Mouse (Mus musculus) 3T3-L1 (cell line): ENCODE results near the gene Ccr1.

Experiments
- DNase-seq: peaks from one replicate; pipeline ENCODE4 v3.0.0-alpha.2; 2015; ENCODE audit warnings: low read depth, low spot score

Ccr1 gene

GRCm38 (mm10) chr9:123956892-123957291 lies 11.6 kb downstream of the Ccr1 start:
- no peak for DNase-seq

GRCm38 (mm10) chr9:123953551-123953950 lies 14.9 kb downstream of the Ccr1 start:
- DNase-seq, result no peak

GRCm38 (mm10) chr9:123951176-123951575 lies 17.3 kb downstream of the Ccr1 start:
- DNase-seq, result no peak

GRCm38 (mm10) chr9:123949432-123949831 lies 19.1 kb downstream of the Ccr1 start:
- no peak for DNase-seq

GRCm38 (mm10) chr9:123947815-123948214 lies 20.7 kb downstream of the Ccr1 start:
- no peak for DNase-seq

- no peak for DNase-seq
These were observed 26.5 kb downstream of the Ccr1 start for GRCm38 (mm10) chr9:123942025-123942424.

GRCm38 (mm10) chr9:123941316-123941715 lies 27.2 kb downstream of the Ccr1 start:
- peak; percentile 7 for DNase-seq

- no peak for DNase-seq
These were observed 27.9 kb downstream of the Ccr1 start for GRCm38 (mm10) chr9:123940628-123941027.

GRCm38 (mm10) chr9:123940168-123940567 lies 28.3 kb downstream of the Ccr1 start:
- no peak for DNase-seq

- DNase-seq, result no peak
These were observed 30.5 kb downstream of the Ccr1 start for GRCm38 (mm10) chr9:123937989-123938388.

GRCm38 (mm10) chr9:123936604-123937280 lies 31.8 kb downstream of the Ccr1 start:
- no peak for DNase-seq

GRCm38 (mm10) chr9:123935776-123936175 lies 32.7 kb downstream of the Ccr1 start:
- DNase-seq, result no peak

GRCm38 (mm10) chr9:123935346-123935745 lies 33.1 kb downstream of the Ccr1 start:
- no peak for DNase-seq

GRCm38 (mm10) chr9:123933716-123934445 lies 34.6 kb downstream of the Ccr1 start:
- no peak for DNase-seq

GRCm38 (mm10) chr9:123932911-123933675 lies 35.4 kb downstream of the Ccr1 start:
- no peak for DNase-seq

- DNase-seq, result no peak
These were observed 36.5 kb downstream of the Ccr1 start for GRCm38 (mm10) chr9:123931761-123932700.

GRCm38 (mm10) chr9:123930926-123931325 lies 37.6 kb downstream of the Ccr1 start:
- no peak for DNase-seq

GRCm38 (mm10) chr9:123930476-123930875 lies 38.0 kb downstream of the Ccr1 start:
- no peak for DNase-seq

- peak; percentile 34 for DNase-seq
These were observed 38.6 kb downstream of the Ccr1 start for GRCm38 (mm10) chr9:123929936-123930335.

GRCm38 (mm10) chr9:123928759-123929246 lies 39.7 kb downstream of the Ccr1 start:
- peak; percentile 19 for DNase-seq

GRCm38 (mm10) chr9:123928118-123928758 lies 40.3 kb downstream of the Ccr1 start:
- DNase-seq, result peak; percentile 9
